In genomic region chr3:152107149-152108002, GRCm38 (mm10) we compare ENCODE assay signal across 8 mouse cellular contexts. TPM values are rescaled to one million over a fixed set of nuclear protein-coding genes. Genes with fewer than 3 reads are reported as not detected.
A peak's percentile ranks its signal among the peaks of the same experiment; 100 is the strongest.
DNase-seq lines count a peak whose midpoint lies in the region; ATAC-seq and TF ChIP-seq lines count a peak whose summit lies in the region.

No protein-coding gene starts in this region.

- H3K9ac ChIP-seq in heart, embryonic 13.5 days = peak overlapping the region; percentile 72
- H3K9ac ChIP-seq in MEL (ENCODE audit: control insufficient read depth, low read depth, low read length, poor library complexity, severe bottlenecking) = peak overlapping the region; percentile 59
- peak overlapping the region; percentile 31; the same call in 1 of the 2 replicates for H3K9ac ChIP-seq in limb, embryonic 14.5 days (ENCODE audit: low read depth, low read length, severe bottlenecking)

- peak; percentile 29; the same call in 1 of the 2 replicates for ATAC-seq in heart, embryonic 13.5 days (ENCODE audit: extremely low read depth, insufficient number of reproducible peaks, low FRiP score, low TSS enrichment)
- peak; percentile 32; the same call in 1 of the 2 replicates for ATAC-seq in erythroblast, adult 5-6 weeks (replicated peaks; ENCODE audit: low FRiP score, poor library complexity, severe bottlenecking)
- peak; percentile 44; the same call in 1 of the 2 replicates for ATAC-seq in limb, embryonic 14.5 days (ENCODE audit: low FRiP score, low read depth)

- peaks cover 50% of the 10 kb centered on the region for H3K4me1 ChIP-seq in heart, embryonic 13.5 days
- peaks cover 7 to 28% of the 10 kb centered on the region in 2 experiments for H3K4me1 ChIP-seq in MEL (ENCODE audit: control insufficient read depth in 1 of 2, insufficient read depth in 2 of 2, low read length in 2 of 2)
- H3K4me1 ChIP-seq in limb, embryonic 14.5 days (ENCODE audit: control insufficient read depth, insufficient read depth, low read length) = peaks cover 28% of the 10 kb centered on the region; the same call in 1 of the 2 replicates
- H3K4me1 ChIP-seq in olfactory bulb, adult 2 months (ENCODE audit: control insufficient read depth, insufficient read depth, low read length) = peaks cover 23% of the 10 kb centered on the region

- no peak for TF ChIP-seq POLR2A in MEL (IDR thresholded peaks at IDR 0.05; ENCODE audit: control insufficient read depth in 1 of 2, insufficient read depth in 1 of 2, low read depth in 1 of 2, low read length in 2 of 2, poor library complexity in 1 of 2)
- TF ChIP-seq POLR2A in limb, embryonic 14.5 days (IDR thresholded peaks at IDR 0.05; ENCODE audit: borderline replicate concordance, extremely low read depth, insufficient read depth, insufficient read length) = no peak
- TF ChIP-seq POLR2A in olfactory bulb, adult 2 months (IDR thresholded peaks at IDR 0.05; ENCODE audit: insufficient read depth, low read depth, low read length) = no peak

- DNase-seq in heart, adult 9 months (ENCODE audit: low spot score in 2 of 2) = no peak
- DNase-seq in MEL (ENCODE audit: low read depth, low spot score) = peak; percentile 70
- DNase-seq in limb, embryonic 14.5 days (ENCODE audit: low spot score) = no peak
- no peak for DNase-seq in layer of hippocampus, postnatal 14 days (ENCODE audit: low spot score in 2 of 2)
- no peak for DNase-seq in spleen, adult 12 weeks (ENCODE audit: low spot score)

- no peak for TF ChIP-seq RAD21 in MEL (IDR thresholded peaks at IDR 0.05; ENCODE audit: low read depth, low read length)

- H3K79me2 ChIP-seq in MEL (ENCODE audit: control insufficient read depth, insufficient read depth, low read length, poor library complexity) = no peaks in the 10 kb centered on the region

- no peak for TF ChIP-seq CTCF in MEL (IDR thresholded peaks at IDR 0.05 in 2 of 3, conservative IDR thresholded peaks at IDR 0.05 in 1 of 3; ENCODE audit: control insufficient read depth in 1 of 3, insufficient read depth in 1 of 3, low read depth in 2 of 3, low read length in 3 of 3, poor library complexity in 1 of 3, severe bottlenecking in 1 of 3)
- no peak for TF ChIP-seq CTCF in olfactory bulb, adult 2 months (IDR thresholded peaks at IDR 0.05; ENCODE audit: insufficient read depth, low read depth, low read length)

- no peak overlapping the region for H3K27ac ChIP-seq in heart, embryonic 13.5 days (replicated peaks)
- H3K27ac ChIP-seq in MEL (ENCODE audit: control insufficient read depth, low read depth, low read length) = peak overlapping the region; percentile 55
- no peak overlapping the region for H3K27ac ChIP-seq in limb, embryonic 14.5 days (replicated peaks; ENCODE audit: low read depth, low read length)
- H3K27ac ChIP-seq in olfactory bulb, adult 2 months (ENCODE audit: insufficient read depth, low read depth, low read length) = no peak overlapping the region

- H3K9me3 ChIP-seq in heart, embryonic 13.5 days = no peaks in the 10 kb centered on the region
- no peaks in the 10 kb centered on the region for H3K9me3 ChIP-seq in MEL (replicated peaks; ENCODE audit: insufficient read depth, low read length)
- no peaks in the 10 kb centered on the region for H3K9me3 ChIP-seq in limb, embryonic 14.5 days (ENCODE audit: control insufficient read depth, low read length)

- no peak for TF ChIP-seq EP300 in MEL (IDR thresholded peaks at IDR 0.05; ENCODE audit: low read depth in 1 of 2, low read length in 2 of 2)

- 20% methylated on average over 30 of the region's 30 CpGs for WGBS in heart, embryonic 13.5 days
- 19% methylated on average over 30 of the region's 30 CpGs for WGBS in limb, embryonic 14.5 days
- 38% methylated on average over 29 of the region's 30 CpGs for whole genome bisulfite sequencing in olfactory bulb, adult 2 months

- peak overlapping the region; percentile 52 for H3K4me3 ChIP-seq in heart, embryonic 13.5 days
- H3K4me3 ChIP-seq in MEL (ENCODE audit: control insufficient read depth in 1 of 2, insufficient read depth in 1 of 2, low read depth in 2 of 2, low read length in 2 of 2) = peak overlapping the region; percentile 56 to 57
- H3K4me3 ChIP-seq in limb, embryonic 14.5 days (replicated peaks; ENCODE audit: low read length) = peak overlapping the region; percentile 33
- H3K4me3 ChIP-seq in olfactory bulb, adult 2 months (ENCODE audit: insufficient read depth, low read depth, low read length) = peak overlapping the region; percentile 45

- H3K4me2 ChIP-seq in heart, embryonic 13.5 days = peak overlapping the region; percentile 86
- H3K4me2 ChIP-seq in limb, embryonic 14.5 days (replicated peaks; ENCODE audit: low read depth, low read length, severe bottlenecking) = peak overlapping the region; percentile 81

- peaks cover 10% of the 10 kb centered on the region; the same call in 1 of the 2 replicates for H3K27me3 ChIP-seq in heart, embryonic 13.5 days (replicated peaks)
- H3K27me3 ChIP-seq in MEL (ENCODE audit: control insufficient read depth in 1 of 2, insufficient read depth in 2 of 2, low read length in 2 of 2) = no peaks in the 10 kb centered on the region
- H3K27me3 ChIP-seq in limb, embryonic 14.5 days (ENCODE audit: control insufficient read depth, insufficient read depth, low read length) = no peaks in the 10 kb centered on the region

- no peaks in the 10 kb centered on the region for H3K36me3 ChIP-seq in heart, embryonic 13.5 days
- H3K36me3 ChIP-seq in MEL (ENCODE audit: control insufficient read depth in 1 of 2, insufficient read depth in 2 of 2, low read length in 2 of 2) = peaks cover 0 to 9% of the 10 kb centered on the region in 2 experiments; a peak in 2 of 4 replicates
- H3K36me3 ChIP-seq in limb, embryonic 14.5 days (ENCODE audit: control insufficient read depth, insufficient read depth, low read length) = no peaks in the 10 kb centered on the region

TF ChIP-seq in MEL, 35 proteins besides CTCF, POLR2A, EP300 and RAD21:
- TF ChIP-seq ZNF384 (IDR thresholded peaks at IDR 0.05; ENCODE audit: low read depth, low read length) (peak; percentile 92), SIN3A (IDR thresholded peaks at IDR 0.05; ENCODE audit: low read length) (no peak; the same call in 1 of the 2 replicates), USF2 (IDR thresholded peaks at IDR 0.05; ENCODE audit: borderline replicate concordance in 1 of 2, insufficient read depth in 1 of 2, low read depth in 1 of 2, low read length in 2 of 2) (no peak)
TF ChIP-seq in MEL: peak in this region for 1.

RNA-seq across cellular contexts. Expression of gene Gipc2, which starts 58.7 kb away (rescaled TPM):
- polyA plus RNA-seq in heart, embryonic 13.5 days (2015; fragmentation: Nextera tagmentation; extraction: Ambion mirVana) = 3.2 and 4.6 TPM in 2 replicates
- total RNA-seq in MEL (2012; rRNA removed) = 0.27 and 0.62 TPM in 2 replicates
- polyA plus RNA-seq in MEL (2012; ENCODE audit: insufficient read depth in 1 of 2, insufficient read length in 2 of 2, low read depth in 1 of 2, low replicate concordance in 2 of 2, missing spikeins in 1 of 2) = under 1 TPM in 1 of 2 experiments, not detected in 1; 0.78 TPM
- not detected in 2 replicates for total RNA-seq in erythroblast, adult 5-6 weeks (2015; ENCODE audit: low replicate concordance)
- total RNA-seq in erythroblast, adult 5-6 weeks (2017; ENCODE audit: low replicate concordance) = 2.4 and 4.7 TPM in 2 replicates
- polyA plus RNA-seq in limb, embryonic 14.5 days (2012; rRNA removed) = 0.79 and 2.6 TPM in 2 replicates
- polyA plus RNA-seq in limb, embryonic 14.5 days (2014; fragmentation: Nextera tagmentation; extraction: Ambion mirVana) = 2.9 and 4.3 TPM in 2 replicates
- polyA plus RNA-seq in olfactory bulb, adult 2 months (2012; ENCODE audit: insufficient read depth, insufficient read length, low replicate concordance, missing spikeins) = not detected in 2 replicates
- 1 to 10 TPM; 1.4 to 3.0 TPM for total RNA-seq in layer of hippocampus, postnatal 14 days (2021)
